Mouse (Mus musculus): ENCODE results near the gene Fam122c.
A peak's percentile ranks its signal among the peaks of the same experiment; 100 is the strongest.

DNA sequence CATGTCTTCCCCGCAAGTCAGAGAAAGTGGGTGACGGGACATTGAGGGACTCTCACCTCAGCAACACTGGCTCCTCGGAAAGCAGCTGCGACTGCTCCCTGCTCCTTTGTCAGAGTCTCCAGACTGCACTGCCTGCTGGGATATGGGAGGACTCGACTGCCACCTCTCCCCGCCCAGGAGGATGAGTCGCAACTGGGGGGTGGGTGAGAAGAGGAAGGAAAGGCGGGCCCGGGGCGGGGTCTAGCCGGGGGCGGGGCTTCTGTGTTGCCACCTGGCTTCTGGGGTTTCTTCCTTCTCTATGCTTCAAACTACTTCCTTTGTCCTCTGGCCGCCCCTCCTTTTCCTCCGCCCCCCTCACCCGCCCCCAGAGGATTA, 97.1 kb downstream of the Fam122c start, which contains the start of gene Mospd1:
- TF ChIP-seq CTCF (IDR thresholded peaks at IDR 0.05; ENCODE audit: insufficient read depth, low read depth, low read length): no peak
- TF ChIP-seq POLR2A (IDR thresholded peaks at IDR 0.05; ENCODE audit: insufficient read depth, low read depth, low read length): peak; percentile 59

Measured in olfactory bulb, adult 2 months (tissue).